Mouse (Mus musculus) kidney, postnatal 25 days (tissue): ENCODE results near the gene AW549877.

Experiments used
- DNase-seq, 2 experiments: peaks; one replicate each; pipeline ENCODE4 v3.0.0; 2021; ENCODE audit warnings: mixed read lengths in 2 of 2

The AW549877 gene

GRCm38 (mm10) chr15:3982732-3983131, 12.8 kb downstream of the AW549877 start:
- no peak for DNase-seq

- no peak for DNase-seq
Observed at GRCm38 (mm10) chr15:3979871-3980270, 15.7 kb downstream of the AW549877 start.

GRCm38 (mm10) chr15:3979061-3979848, 16.3 kb downstream of the AW549877 start, which contains the start of gene Fbxo4:
Gene Fbxo4, minus strand, starts transcription at chr15:3979573.
- DNase-seq, result peak; percentile 83 to 93

GRCm38 (mm10) chr15:3978279-3978678, 17.3 kb downstream of the AW549877 start:
- no peak for DNase-seq

- no peak for DNase-seq
Observed at GRCm38 (mm10) chr15:3973300-3973699, 22.2 kb downstream of the AW549877 start.

- no peak for DNase-seq
Observed at GRCm38 (mm10) chr15:3970193-3970592, 25.4 kb downstream of the AW549877 start.

GRCm38 (mm10) chr15:3969743-3970142, 25.8 kb downstream of the AW549877 start:
- DNase-seq, result no peak

- peak; percentile 50 to 74 for DNase-seq
Observed at GRCm38 (mm10) chr15:3962251-3962650, 33.3 kb downstream of the AW549877 start.

- no peak for DNase-seq
Observed at GRCm38 (mm10) chr15:3960094-3960493, 35.5 kb downstream of the AW549877 start.

- peak; percentile 46 to 84 for DNase-seq
Observed at GRCm38 (mm10) chr15:3957982-3958381, 37.6 kb downstream of the AW549877 start.

GRCm38 (mm10) chr15:3954971-3955370, 40.6 kb downstream of the AW549877 start:
- DNase-seq, result no peak

GRCm38 (mm10) chr15:3938132-3938531, 57.4 kb downstream of the AW549877 start:
- no peak for DNase-seq

GRCm38 (mm10) chr15:3936056-3936455, 59.5 kb downstream of the AW549877 start:
- no peak for DNase-seq

GRCm38 (mm10) chr15:3933466-3933865, 62.1 kb downstream of the AW549877 start:
- DNase-seq, result no peak
